Mouse (Mus musculus): ENCODE data around the gene Bicd2.
A peak's percentile ranks its signal among the peaks of the same experiment; 100 is the strongest.

Gene Bicd2

GRCm38 (mm10) chr13:49341012-49341830 is at the start of gene Bicd2:
Bicd2 (plus strand) TSS chr13:49341585.
- peak; percentile 88 to 91 for DNase-seq (ENCODE audit: low read depth in 1 of 2, low spot score in 2 of 2)

- DNase-seq (ENCODE audit: low read depth in 1 of 2, low spot score in 2 of 2): no peak
Measured at GRCm38 (mm10) chr13:49291949-49292348, 49.4 kb upstream of the Bicd2 start.

GRCm38 (mm10) chr13:49294108-49294507 is 47.3 kb upstream of the Bicd2 start:
- no peak for DNase-seq (ENCODE audit: low read depth in 1 of 2, low spot score in 2 of 2)

GRCm38 (mm10) chr13:49296270-49296669 is 45.1 kb upstream of the Bicd2 start:
- no peak for DNase-seq (ENCODE audit: low read depth in 1 of 2, low spot score in 2 of 2)

- peak; percentile 56 to 70 for DNase-seq (ENCODE audit: low read depth in 1 of 2, low spot score in 2 of 2)
Measured at GRCm38 (mm10) chr13:49298514-49299381, 42.6 kb upstream of the Bicd2 start.

- DNase-seq (ENCODE audit: low read depth in 1 of 2, low spot score in 2 of 2): no peak
Measured at GRCm38 (mm10) chr13:49300771-49301170, 40.6 kb upstream of the Bicd2 start.

GRCm38 (mm10) chr13:49306771-49307310 is 34.5 kb upstream of the Bicd2 start:
- DNase-seq (ENCODE audit: low read depth in 1 of 2, low spot score in 2 of 2): no peak

GRCm38 (mm10) chr13:49307311-49307969 is 33.9 kb upstream of the Bicd2 start:
- no peak for DNase-seq (ENCODE audit: low read depth in 1 of 2, low spot score in 2 of 2)

- no peak for DNase-seq (ENCODE audit: low read depth in 1 of 2, low spot score in 2 of 2)
Measured at GRCm38 (mm10) chr13:49308206-49308605, 33.2 kb upstream of the Bicd2 start.

GRCm38 (mm10) chr13:49308861-49309403 is 32.5 kb upstream of the Bicd2 start:
- peak; percentile 73 to 82 for DNase-seq (ENCODE audit: low read depth in 1 of 2, low spot score in 2 of 2)

- no peak for DNase-seq (ENCODE audit: low read depth in 1 of 2, low spot score in 2 of 2)
Measured at GRCm38 (mm10) chr13:49309501-49309900, 31.9 kb upstream of the Bicd2 start.

GRCm38 (mm10) chr13:49311642-49312041 is 29.7 kb upstream of the Bicd2 start:
- no peak for DNase-seq (ENCODE audit: low read depth in 1 of 2, low spot score in 2 of 2)

- DNase-seq (ENCODE audit: low read depth in 1 of 2, low spot score in 2 of 2): no peak
Measured at GRCm38 (mm10) chr13:49316386-49317162, 24.8 kb upstream of the Bicd2 start.

GRCm38 (mm10) chr13:49317508-49317907 is 23.9 kb upstream of the Bicd2 start:
- no peak for DNase-seq (ENCODE audit: low read depth in 1 of 2, low spot score in 2 of 2)

GRCm38 (mm10) chr13:49317914-49318313 is 23.5 kb upstream of the Bicd2 start:
- no peak for DNase-seq (ENCODE audit: low read depth in 1 of 2, low spot score in 2 of 2)

- no peak for DNase-seq (ENCODE audit: low read depth in 1 of 2, low spot score in 2 of 2)
Measured at GRCm38 (mm10) chr13:49320040-49320439, 21.3 kb upstream of the Bicd2 start, which contains the start of gene Fgd3. Fgd3 (minus strand) TSS chr13:49320311.

- DNase-seq (ENCODE audit: low read depth in 1 of 2, low spot score in 2 of 2): no peak
Measured at GRCm38 (mm10) chr13:49320514-49320913, 20.9 kb upstream of the Bicd2 start.

GRCm38 (mm10) chr13:49321452-49321851 is 19.9 kb upstream of the Bicd2 start:
- no peak for DNase-seq (ENCODE audit: low read depth in 1 of 2, low spot score in 2 of 2)

- DNase-seq (ENCODE audit: low read depth in 1 of 2, low spot score in 2 of 2): no peak
Measured at GRCm38 (mm10) chr13:49322169-49322568, 19.2 kb upstream of the Bicd2 start.

- no peak for DNase-seq (ENCODE audit: low read depth in 1 of 2, low spot score in 2 of 2)
Measured at GRCm38 (mm10) chr13:49322739-49323138, 18.6 kb upstream of the Bicd2 start.

Measured in monocyte, adult 2 months (primary cell).